Mouse (Mus musculus): ENCODE data around the gene Gm13288.
"Not testable (repeated sequence)": the region's sequence is repeated elsewhere in the genome, so short reads cannot be mapped to it uniquely, and the experiment has no call there.

DNA sequence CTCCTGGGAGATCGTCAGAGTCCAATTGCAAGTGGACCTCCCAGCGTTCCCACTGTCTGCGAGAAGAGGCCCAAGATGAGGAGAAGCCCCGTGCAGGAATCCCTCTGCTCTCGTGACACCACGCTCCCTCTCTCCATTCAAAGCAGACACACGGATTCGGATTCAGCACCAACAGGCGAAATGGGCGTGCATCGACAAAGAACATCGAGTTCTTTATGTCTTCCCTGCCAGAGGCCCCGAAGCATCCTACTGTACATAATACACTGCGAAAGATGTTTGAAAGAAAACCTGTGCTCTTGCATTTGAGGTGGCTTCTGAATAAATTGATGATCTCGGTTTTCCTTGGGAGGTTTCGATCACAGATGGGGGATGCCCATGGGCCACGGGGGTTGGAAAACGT is 25.0 kb upstream of the Gm13288 start:
- TF ChIP-seq CTCF (IDR thresholded peaks at IDR 0.05; ENCODE audit: borderline replicate concordance, insufficient read depth, low read length); POLR2A (IDR thresholded peaks at IDR 0.05; ENCODE audit: low read depth, low read length): not testable (repeated sequence)
